Mouse (Mus musculus): ENCODE measurements around the gene Gnb2. TPM values are rescaled to one million over a fixed set of nuclear protein-coding genes. Genes with fewer than 3 reads are reported as not detected.

Gnb2 gene
- polyA plus RNA-seq, 2 experiments from 2014 or later: 36.8 to 66.7 TPM

Other genes starting within 250 kb of the Gnb2 start
- under 1 TPM in 1 of 2 experiments, not detected in 1; 0.16 TPM for gene Ache, start 246.0 kb downstream of the Gnb2 start, polyA plus RNA-seq (2017; shearing (Covaris generic))
- 1 to 10 TPM in 1 of 2 experiments, under 1 TPM in 1; 0.65 to 1.3 TPM for gene Ufsp1, start 238.9 kb downstream of the Gnb2 start, polyA plus RNA-seq (2017; shearing (Covaris generic))
- gene Srrt, start 225.8 kb downstream of the Gnb2 start, polyA plus RNA-seq (2017; shearing (Covaris generic)): 10 to 100 TPM; 60.2 to 63.7 TPM
- gene Trip6, start 219.1 kb downstream of the Gnb2 start, polyA plus RNA-seq (2017; shearing (Covaris generic)): 1 to 10 TPM; 1.0 to 1.7 TPM
- gene Slc12a9, start 199.9 kb downstream of the Gnb2 start, polyA plus RNA-seq (2017; shearing (Covaris generic)): 10 to 100 TPM in 1 of 2 experiments, 1 to 10 TPM in 1; 9.2 to 16.7 TPM
- gene Ephb4, start 183.4 kb downstream of the Gnb2 start, polyA plus RNA-seq (2017; shearing (Covaris generic)): not detected
- gene Zan, start 56.4 kb downstream of the Gnb2 start, polyA plus RNA-seq (2017; shearing (Covaris generic)): under 1 TPM; 0.27 to 0.39 TPM
- gene Pop7, start 31.0 kb downstream of the Gnb2 start, polyA plus RNA-seq (2017; shearing (Covaris generic)): 10 to 100 TPM; 44.2 to 57.4 TPM
- gene Gigyf1, start 15.0 kb downstream of the Gnb2 start, polyA plus RNA-seq (2017; shearing (Covaris generic)): 10 to 100 TPM; 35.6 to 36.1 TPM
- gene Epo, start 268 bp downstream of the Gnb2 start, polyA plus RNA-seq (2017; shearing (Covaris generic)): not detected
- gene Actl6b, start 20.0 kb upstream of the Gnb2 start, polyA plus RNA-seq (2017; shearing (Covaris generic)): not detected
- 1 to 10 TPM in 1 of 2 experiments, not detected in 1; 1.6 TPM for gene Tfr2, start 36.3 kb upstream of the Gnb2 start, polyA plus RNA-seq (2017; shearing (Covaris generic))
- 10 to 100 TPM; 27.3 to 28.8 TPM for gene Mospd3, start 67.5 kb upstream of the Gnb2 start, polyA plus RNA-seq (2017; shearing (Covaris generic))
- gene Pcolce, start 80.3 kb upstream of the Gnb2 start, polyA plus RNA-seq (2017; shearing (Covaris generic)): 1 to 10 TPM in 1 of 2 experiments, not detected in 1; 1.4 TPM
- gene Fbxo24, start 95.5 kb upstream of the Gnb2 start, polyA plus RNA-seq (2017; shearing (Covaris generic)): under 1 TPM; 0.46 to 0.49 TPM
- gene Lrch4, start 95.6 kb upstream of the Gnb2 start, polyA plus RNA-seq (2017; shearing (Covaris generic)): 10 to 100 TPM; 46.5 to 81.2 TPM
- 10 to 100 TPM; 11.5 to 15.5 TPM for gene Gm20605, start 95.7 kb upstream of the Gnb2 start, polyA plus RNA-seq (2017; shearing (Covaris generic))
- gene Sap25, start 107.8 kb upstream of the Gnb2 start, polyA plus RNA-seq (2017; shearing (Covaris generic)): 10 to 100 TPM; 43.0 to 46.6 TPM
- gene Irs3, start 112.2 kb upstream of the Gnb2 start, polyA plus RNA-seq (2017; shearing (Covaris generic)): not detected
- 10 to 100 TPM; 14.3 to 15.7 TPM for gene Agfg2, start 151.2 kb upstream of the Gnb2 start, polyA plus RNA-seq (2017; shearing (Covaris generic))
- under 1 TPM in 1 of 2 experiments, not detected in 1; 0.11 TPM for gene Nyap1, start 208.1 kb upstream of the Gnb2 start, polyA plus RNA-seq (2017; shearing (Covaris generic))
- 10 to 100 TPM; 49.6 to 62.4 TPM for gene Tsc22d4, start 212.2 kb upstream of the Gnb2 start, polyA plus RNA-seq (2017; shearing (Covaris generic))
- gene Ppp1r35, start 245.3 kb upstream of the Gnb2 start, polyA plus RNA-seq (2017; shearing (Covaris generic)): 1 to 10 TPM; 6.9 to 7.0 TPM

All from CD4-positive, CD25-positive, alpha-beta regulatory T cell, adult 4 months (primary cell).